In genomic region chr11:108757211-108757610, GRCm38 (mm10) we compare ENCODE assay signal across 33 mouse cellular contexts.
A peak's percentile ranks its signal among the peaks of the same experiment; 100 is the strongest.
DNase-seq lines count a peak whose midpoint lies in the region; ATAC-seq and TF ChIP-seq lines count a peak whose summit lies in the region.
"Had no signal": no experiment of that assay in that cellular context is flagged by ENCODE, and none has a peak within 500 bp of the region (broad histone marks: within the 10 kb centered on the region; RNA-seq: fewer than 3 reads in every experiment).

No protein-coding gene starts in this region.

- peak; percentile 20 for DNase-seq in heart, adult 8-10 months (ENCODE audit: low spot score)
- no peak for DNase-seq in heart, postnatal 36 days
- DNase-seq in midbrain, embryonic 10.5 days (ENCODE audit: low spot score) = no peak
- DNase-seq in embryonic facial prominence, embryonic 14.5 days (ENCODE audit: low spot score) = peak; percentile 29
- no peak for DNase-seq in spleen, postnatal 4 days (ENCODE audit: low spot score in 2 of 2)
- no peak for DNase-seq in cerebellum, adult 2 months
- DNase-seq: adrenal gland, postnatal 10 days; cerebellum, adult 9-10 months; cerebellum, postnatal 36 days; gastrocnemius, postnatal 14 days; kidney, adult 9 months; kidney, postnatal 25 days; liver, postnatal 0 days; lung, postnatal 10 days; right cerebral cortex, adult 18-20 months; right cerebral cortex, postnatal 4 days; thymus, adult 2 months; thymus, postnatal 4 days had no signal

- peaks cover 7% of the 10 kb centered on the region for H3K4me1 ChIP-seq in midbrain, embryonic 15.5 days
- peaks cover 2% of the 10 kb centered on the region for H3K4me1 ChIP-seq in midbrain, embryonic 10.5 days
- peaks cover 27% of the 10 kb centered on the region for H3K4me1 ChIP-seq in embryonic facial prominence, embryonic 14.5 days (ENCODE audit: control insufficient read depth, insufficient read depth, low read length)
- no peaks in the 10 kb centered on the region; the same call in 1 of the 2 replicates for H3K4me1 ChIP-seq in cerebellum, adult 2 months (ENCODE audit: control insufficient read depth, insufficient read depth, low read length)
- H3K4me1 ChIP-seq: liver, embryonic 12.5 days; neural tube, embryonic 12.5 days had no signal

- TF ChIP-seq CTCF in cerebellum, adult 2 months (IDR thresholded peaks at IDR 0.05; ENCODE audit: borderline replicate concordance, insufficient read depth, low read depth, low read length) = no peak

- H3K27ac ChIP-seq in midbrain, embryonic 15.5 days = 0 out of 2 replicates have a peak overlapping the region, but pooled peaks have one; percentile 34
- H3K27ac ChIP-seq in midbrain, embryonic 10.5 days (replicated peaks) = no peak overlapping the region
- H3K27ac ChIP-seq in embryonic facial prominence, embryonic 14.5 days (replicated peaks; ENCODE audit: low read depth, low read length) = 0 out of 2 replicates have a peak overlapping the region, but pooled peaks have one; percentile 16
- H3K27ac ChIP-seq in cerebellum, adult 2 months (ENCODE audit: insufficient read depth, low read length) = no peak overlapping the region
- H3K27ac ChIP-seq: forebrain, embryonic 10.5 days; heart, embryonic 10.5 days; heart, embryonic 15.5 days; hindbrain, embryonic 12.5 days; hindbrain, postnatal 0 days; liver, embryonic 12.5 days; macrophage; neural tube, embryonic 12.5 days had no signal

- intact Hi-C loops in heart, postnatal 36 days (cut with DNase I) = no loop called here

- 92% methylated on average over 2 of the region's 2 CpGs for WGBS in midbrain, embryonic 15.5 days
- 95% methylated on average over 2 of the region's 2 CpGs for WGBS in midbrain, embryonic 10.5 days
- 63% methylated on average over 2 of the region's 2 CpGs for WGBS in embryonic facial prominence, embryonic 14.5 days
- 96% methylated on average over 2 of the region's 2 CpGs for WGBS in cerebellum, adult 2 months

- ATAC-seq in midbrain, embryonic 15.5 days (replicated peaks) = no peak
- no peak for ATAC-seq in embryonic facial prominence, embryonic 14.5 days (ENCODE audit: low read depth)
- ATAC-seq: forebrain, embryonic 16.5 days; hindbrain, postnatal 0 days; intestine, postnatal 0 days; liver, embryonic 12.5 days; liver, postnatal 0 days; midbrain, embryonic 16.5 days; Patski had no signal

- H3K36me3 ChIP-seq in midbrain, embryonic 15.5 days (replicated peaks) = no peaks in the 10 kb centered on the region
- H3K36me3 ChIP-seq in midbrain, embryonic 10.5 days = peaks cover 12% of the 10 kb centered on the region; the same call in 1 of the 2 replicates
- H3K36me3 ChIP-seq in embryonic facial prominence, embryonic 14.5 days (ENCODE audit: control insufficient read depth, insufficient read depth, low read length) = no peaks in the 10 kb centered on the region
- H3K36me3 ChIP-seq: heart, embryonic 10.5 days; heart, embryonic 15.5 days; hindbrain, embryonic 12.5 days; limb, embryonic 13.5 days; liver, embryonic 12.5 days; neural tube, embryonic 12.5 days had no signal

- H3K27me3 ChIP-seq in midbrain, embryonic 15.5 days (replicated peaks) = no peaks in the 10 kb centered on the region
- no peaks in the 10 kb centered on the region for H3K27me3 ChIP-seq in midbrain, embryonic 10.5 days (ENCODE audit: low read depth, poor library complexity, severe bottlenecking)
- no peaks in the 10 kb centered on the region for H3K27me3 ChIP-seq in embryonic facial prominence, embryonic 14.5 days (replicated peaks; ENCODE audit: control insufficient read depth, insufficient read depth, low read length)
- H3K27me3 ChIP-seq in cerebellum, adult 2 months (ENCODE audit: control insufficient read depth, insufficient read depth, low read length) = no peaks in the 10 kb centered on the region
- H3K27me3 ChIP-seq: CH12.LX; heart, embryonic 15.5 days; hindbrain, embryonic 12.5 days; limb, embryonic 13.5 days; liver, embryonic 12.5 days; neural tube, embryonic 12.5 days; Patski had no signal

- no peak overlapping the region for H3K4me2 ChIP-seq in midbrain, embryonic 15.5 days
- no peak overlapping the region for H3K4me2 ChIP-seq in embryonic facial prominence, embryonic 14.5 days (ENCODE audit: low read depth, low read length)
- H3K4me2 ChIP-seq: heart, embryonic 15.5 days; hindbrain, embryonic 12.5 days; liver, embryonic 12.5 days; neural tube, embryonic 12.5 days had no signal

- no peak overlapping the region for H3K4me3 ChIP-seq in midbrain, embryonic 15.5 days
- H3K4me3 ChIP-seq in midbrain, embryonic 10.5 days = no peak overlapping the region
- H3K4me3 ChIP-seq in embryonic facial prominence, embryonic 14.5 days (ENCODE audit: low read depth, low read length) = no peak overlapping the region
- no peak overlapping the region for H3K4me3 ChIP-seq in cerebellum, adult 2 months (replicated peaks; ENCODE audit: insufficient read depth, low read depth, low read length)
- H3K4me3 ChIP-seq: forebrain, embryonic 10.5 days; heart, embryonic 10.5 days; heart, embryonic 15.5 days; hindbrain, embryonic 12.5 days; limb, embryonic 13.5 days; liver, embryonic 12.5 days; neural tube, embryonic 12.5 days had no signal

- no peak overlapping the region for H3K9ac ChIP-seq in midbrain, embryonic 15.5 days
- no peak overlapping the region for H3K9ac ChIP-seq in embryonic facial prominence, embryonic 14.5 days (ENCODE audit: low read depth, low read length)
- H3K9ac ChIP-seq: heart, embryonic 15.5 days; hindbrain, embryonic 12.5 days; limb, embryonic 13.5 days; liver, embryonic 12.5 days; liver, postnatal 0 days; neural tube, embryonic 12.5 days had no signal

- no peak for TF ChIP-seq POLR2A in cerebellum, adult 2 months (IDR thresholded peaks at IDR 0.05; ENCODE audit: borderline replicate concordance, insufficient read depth, low read length)

- H3K9me3 ChIP-seq in midbrain, embryonic 15.5 days = no peaks in the 10 kb centered on the region
- peaks cover 3% of the 10 kb centered on the region; the same call in 1 of the 2 replicates for H3K9me3 ChIP-seq in midbrain, embryonic 10.5 days (replicated peaks)
- no peaks in the 10 kb centered on the region for H3K9me3 ChIP-seq in embryonic facial prominence, embryonic 14.5 days (ENCODE audit: control insufficient read depth, low read length)
- H3K9me3 ChIP-seq: forebrain, embryonic 10.5 days; heart, embryonic 10.5 days; heart, embryonic 15.5 days; hindbrain, embryonic 12.5 days; limb, embryonic 13.5 days; liver, embryonic 12.5 days; neural tube, embryonic 12.5 days had no signal

Comparison
In these comparisons a context has a peak if more than half of its experiments do, and no peak if none do; other contexts are left out.
1. DNase-seq: peak in heart, adult 8-10 months (single experiment) and embryonic facial prominence, embryonic 14.5 days (single experiment); none in heart, postnatal 36 days (0 of 2), midbrain, embryonic 10.5 days (single experiment), spleen, postnatal 4 days (0 of 2) and cerebellum, adult 2 months (0 of 2).
2. H3K27ac ChIP-seq: peak in midbrain, embryonic 15.5 days (single experiment) and embryonic facial prominence, embryonic 14.5 days (single experiment); none in midbrain, embryonic 10.5 days (single experiment) and cerebellum, adult 2 months (single experiment).